Mouse (Mus musculus) MEL (cell line): ENCODE measurements at regions not wholly inside any gene's neighbourhood (a gene's known extent, or its start where the extent isn't known, plus 50 kb on each side); places are given as distances from the start of the nearest gene placed in this dataset.

ENCODE experiments used
- DNase-seq: peaks from one replicate; pipeline ENCODE4 v3.0.0; 2011; ENCODE audit warnings: low read depth, low spot score
- H3K27ac ChIP-seq: 2 replicates; pipeline ENCODE4 v1.5.1; 2012; ENCODE audit warnings: low read depth, mild to moderate bottlenecking, control low read depth, low read length, moderate library complexity; ENCODE audit not compliant: control insufficient read depth
- H3K27me3 ChIP-seq, 2 experiments: fragments of 150-350 bp in 1 of 2; sonication (generic) in 1 of 2; 2 replicates each; pipeline ENCODE4 v1.6.1; 2012; ENCODE audit warnings: low read length in 2 of 2, mild to moderate bottlenecking in 2 of 2, improper control_type of control experiment in 1 of 2, moderate library complexity in 1 of 2; ENCODE audit not compliant: insufficient read depth in 2 of 2, control insufficient read depth in 1 of 2
- H3K36me3 ChIP-seq, 2 experiments: 2 replicates each; pipeline ENCODE4 v1.6.1; 2012 to 2014; ENCODE audit warnings: low read length in 2 of 2, improper control_type of control experiment in 1 of 2, inconsistent platforms in 1 of 2, mild to moderate bottlenecking in 1 of 2; ENCODE audit not compliant: insufficient read depth in 2 of 2, control insufficient read depth in 1 of 2
- H3K4me1 ChIP-seq, 2 experiments: fragments of 150-350 bp in 1 of 2; sonication (generic) in 1 of 2; 2 replicates each; pipeline ENCODE4 v1.6.1; 2012; ENCODE audit warnings: low read length in 2 of 2, improper control_type of control experiment in 1 of 2, mild to moderate bottlenecking in 1 of 2; ENCODE audit not compliant: insufficient read depth in 2 of 2, control insufficient read depth in 1 of 2
- H3K4me3 ChIP-seq, 2 experiments: fragments of 150-350 bp in 1 of 2; sonication (generic) in 1 of 2; 2 replicates each; pipeline ENCODE4 v1.5.1; 2012; ENCODE audit warnings: low read depth in 2 of 2, low read length in 2 of 2, mild to moderate bottlenecking in 2 of 2, moderate library complexity in 2 of 2, control low read depth in 1 of 2, improper control_type of control experiment in 1 of 2; ENCODE audit not compliant: control insufficient read depth in 1 of 2, insufficient read depth in 1 of 2
- H3K79me2 ChIP-seq: 2 replicates; pipeline ENCODE4 v1.6.1; 2012; ENCODE audit warnings: mild to moderate bottlenecking, low read length, moderate library complexity; ENCODE audit not compliant: control insufficient read depth, poor library complexity, insufficient read depth
- H3K9ac ChIP-seq: 2 replicates; pipeline ENCODE4 v1.6.1; 2012; ENCODE audit warnings: low read depth, mild to moderate bottlenecking, control low read depth, low read length, moderate library complexity; ENCODE audit not compliant: control insufficient read depth, poor library complexity, severe bottlenecking
- H3K9me3 ChIP-seq: fragments of 150-350 bp; sonication (generic); replicated peaks from 2 replicates; pipeline ENCODE4 v1.6.1; 2012; ENCODE audit warnings: mild to moderate bottlenecking, low read length, improper control_type of control experiment, moderate library complexity; ENCODE audit not compliant: insufficient read depth
- BHLHE40 ChIP-seq: IDR thresholded peaks from 2 replicates; pipeline ENCODE4 v1.6.1; 2012; ENCODE audit warnings: low read depth, mild to moderate bottlenecking, inconsistent platforms, low read length, improper control_type of control experiment, borderline replicate concordance
- CHD1 ChIP-seq: IDR thresholded peaks from 2 replicates; pipeline ENCODE4 v1.6.1; 2012; ENCODE audit warnings: low read depth, mild to moderate bottlenecking, inconsistent platforms, low read length, improper control_type of control experiment
- CHD2 ChIP-seq: IDR thresholded peaks from 2 replicates; pipeline ENCODE4 v1.6.1; 2011; ENCODE audit warnings: low read length, improper control_type of control experiment
- E2F4 ChIP-seq: IDR thresholded peaks from 2 replicates; pipeline ENCODE4 v1.6.1; 2011; ENCODE audit warnings: low read depth, low read length, improper control_type of control experiment, borderline replicate concordance
- ELF1 ChIP-seq: IDR thresholded peaks from 2 replicates; pipeline ENCODE4 v1.6.1; 2014; ENCODE audit warnings: low read depth, mild to moderate bottlenecking, inconsistent platforms, low read length, improper control_type of control experiment, moderate library complexity
- EP300 ChIP-seq, 2 experiments: IDR thresholded peaks; 2 replicates each; pipeline ENCODE4 v1.6.1; 2011; ENCODE audit warnings: improper control_type of control experiment in 2 of 2, low read length in 2 of 2, low read depth in 1 of 2, mild to moderate bottlenecking in 1 of 2
- HCFC1 ChIP-seq: IDR thresholded peaks from 2 replicates; pipeline ENCODE4 v1.6.1; 2012; ENCODE audit warnings: low read depth, mild to moderate bottlenecking, inconsistent platforms, low read length, improper control_type of control experiment, moderate library complexity
- KAT2A ChIP-seq: conservative IDR thresholded peaks from 2 replicates; pipeline ENCODE4 v1.6.1; 2012; ENCODE audit warnings: low read depth, low read length, improper control_type of control experiment, inconsistent platforms
- MAFK ChIP-seq: IDR thresholded peaks from 2 replicates; pipeline ENCODE4 v1.6.1; 2011; ENCODE audit warnings: low read depth, mild to moderate bottlenecking, low read length, improper control_type of control experiment, borderline replicate concordance
- MEF2A ChIP-seq: IDR thresholded peaks from 2 replicates; pipeline ENCODE4 v1.6.1; 2014; ENCODE audit warnings: low read depth, mild to moderate bottlenecking, inconsistent platforms, low read length, improper control_type of control experiment; ENCODE audit not compliant: poor library complexity, insufficient replicate concordance, severe bottlenecking; ENCODE audit errors: extremely low read depth
- MXI1 ChIP-seq: IDR thresholded peaks from 2 replicates; pipeline ENCODE4 v1.6.1; 2011; ENCODE audit warnings: mild to moderate bottlenecking, low read depth, low read length, improper control_type of control experiment
- MYC ChIP-seq: IDR thresholded peaks from 2 replicates; pipeline ENCODE4 v1.6.1; 2011; ENCODE audit warnings: low read depth, mild to moderate bottlenecking, low read length, improper control_type of control experiment, moderate library complexity
- POLR2A ChIP-seq, 2 experiments: IDR thresholded peaks; 2 replicates each; pipeline ENCODE4 v1.6.1; 2011 to 2012; ENCODE audit warnings: low read length in 2 of 2, mild to moderate bottlenecking in 2 of 2, control low read depth in 1 of 2, improper control_type of control experiment in 1 of 2, low read depth in 1 of 2, moderate library complexity in 1 of 2; ENCODE audit not compliant: control insufficient read depth in 1 of 2, insufficient read depth in 1 of 2, poor library complexity in 1 of 2
- POLR2AphosphoS2 ChIP-seq: IDR thresholded peaks from 2 replicates; pipeline ENCODE4 v1.6.1; 2011; ENCODE audit warnings: low read length, improper control_type of control experiment
- RCOR1 ChIP-seq: IDR thresholded peaks from 2 replicates; pipeline ENCODE4 v1.6.1; 2012; ENCODE audit warnings: low read depth, mild to moderate bottlenecking, inconsistent platforms, low read length, improper control_type of control experiment
- SIN3A ChIP-seq: IDR thresholded peaks from 2 replicates; pipeline ENCODE4 v1.6.1; 2012; ENCODE audit warnings: low read length, improper control_type of control experiment, inconsistent platforms
- TAL1 ChIP-seq: IDR thresholded peaks from 2 replicates; pipeline ENCODE4 v1.6.1; 2012; ENCODE audit warnings: mild to moderate bottlenecking, inconsistent platforms, low read length, moderate library complexity, mixed read lengths
- TCF12 ChIP-seq: IDR thresholded peaks from 2 replicates; pipeline ENCODE4 v1.6.1; 2014; ENCODE audit warnings: low read depth, mild to moderate bottlenecking, inconsistent platforms, low read length, improper control_type of control experiment, moderate library complexity
- USF1 ChIP-seq: IDR thresholded peaks from 2 replicates; pipeline ENCODE4 v1.6.1; 2014; ENCODE audit warnings: low read depth, mild to moderate bottlenecking, inconsistent platforms, low read length, improper control_type of control experiment, moderate library complexity
- USF2 ChIP-seq, 2 experiments: IDR thresholded peaks; 2 replicates each; pipeline ENCODE4 v1.6.1; 2011 to 2012; ENCODE audit warnings: improper control_type of control experiment in 2 of 2, low read length in 2 of 2, borderline replicate concordance in 1 of 2, inconsistent platforms in 1 of 2, low read depth in 1 of 2, mild to moderate bottlenecking in 1 of 2; ENCODE audit not compliant: insufficient read depth in 1 of 2
- ZC3H11A ChIP-seq: IDR thresholded peaks from 2 replicates; pipeline ENCODE4 v1.6.1; 2012; ENCODE audit warnings: low read depth, mild to moderate bottlenecking, inconsistent platforms, low read length, improper control_type of control experiment
- ZKSCAN1 ChIP-seq: IDR thresholded peaks from 2 replicates; pipeline ENCODE4 v1.6.1; 2012; ENCODE audit warnings: low read depth, mild to moderate bottlenecking, inconsistent platforms, low read length, improper control_type of control experiment, moderate library complexity

GRCm38 (mm10) chr6:37748296-37748980 lies 122.2 kb upstream of the Trim24 start:
- Histone ChIP-seq H3K9ac (no peak overlapping the region), H3K4me3 (no peak overlapping the region), H3K79me2 (no peaks in the 10 kb centered on the region), H3K27me3 (no peaks in the 10 kb centered on the region), H3K9me3 (no peaks in the 10 kb centered on the region), H3K36me3 (no peaks in the 10 kb centered on the region), H3K27ac (no peak overlapping the region), H3K4me1 (no peaks in the 10 kb centered on the region)
- DNase-seq = no peak
- TF ChIP-seq MAFK (no peak), POLR2A (IDR thresholded peaks at IDR 0.05; ENCODE audit: control insufficient read depth in 1 of 2, insufficient read depth in 1 of 2, low read depth in 1 of 2, low read length in 2 of 2, poor library complexity in 1 of 2) (no peak), MXI1 (no peak), CHD2 (no peak), POLR2AphosphoS2 (no peak), CHD1 (no peak), TAL1 (no peak), HCFC1 (no peak)

DNA sequence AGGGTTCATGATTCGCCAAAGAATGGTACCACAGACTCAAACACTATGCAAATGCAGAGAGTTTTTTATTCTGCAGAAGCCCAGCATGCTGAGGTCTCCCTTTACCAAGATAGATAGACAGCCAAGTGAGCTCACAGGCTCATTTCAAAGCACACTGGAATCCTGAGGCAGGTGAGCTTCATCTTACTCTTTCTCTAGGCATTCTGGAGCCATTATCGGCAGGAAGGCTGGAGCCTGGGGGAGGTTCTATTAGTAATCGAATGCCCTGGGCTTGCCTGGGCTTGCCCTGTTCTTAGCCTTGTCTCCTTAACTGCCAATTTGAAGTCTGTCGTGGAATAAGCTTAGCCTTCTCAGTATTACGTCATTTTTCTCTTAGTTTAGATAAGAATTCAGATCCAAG lies 121.6 kb upstream of the Trim24 start:
- Histone ChIP-seq H3K4me3 (no peak overlapping the region), H3K27ac (no peak overlapping the region), H3K36me3 (no peaks in the 10 kb centered on the region), H3K79me2 (no peaks in the 10 kb centered on the region), H3K27me3 (no peaks in the 10 kb centered on the region), H3K9me3 (no peaks in the 10 kb centered on the region), H3K4me1 (no peaks in the 10 kb centered on the region), H3K9ac (no peak overlapping the region)
- TF ChIP-seq TCF12 = no peak
- TF ChIP-seq USF2 (IDR thresholded peaks at IDR 0.05; ENCODE audit: borderline replicate concordance in 1 of 2, insufficient read depth in 1 of 2, low read depth in 1 of 2, low read length in 2 of 2) = no peak
- no peak for TF ChIP-seq POLR2AphosphoS2
- no peak for TF ChIP-seq CHD1
- no peak for TF ChIP-seq POLR2A (IDR thresholded peaks at IDR 0.05; ENCODE audit: control insufficient read depth in 1 of 2, insufficient read depth in 1 of 2, low read depth in 1 of 2, low read length in 2 of 2, poor library complexity in 1 of 2)
- TF ChIP-seq EP300 (IDR thresholded peaks at IDR 0.05; ENCODE audit: low read depth in 1 of 2, low read length in 2 of 2) = no peak
- TF ChIP-seq TAL1 = no peak
- TF ChIP-seq USF1 = no peak
- no peak for TF ChIP-seq MEF2A
- no peak for TF ChIP-seq E2F4
- no peak for TF ChIP-seq SIN3A
- TF ChIP-seq KAT2A = no peak
- TF ChIP-seq MYC = no peak
- TF ChIP-seq RCOR1 = no peak
- no peak for TF ChIP-seq BHLHE40
- no peak for TF ChIP-seq ZKSCAN1
- no peak for TF ChIP-seq ZC3H11A
- no peak for TF ChIP-seq MAFK
- TF ChIP-seq ELF1 = no peak
- no peak for DNase-seq
